Mouse (Mus musculus) stomach, postnatal 0 days (tissue): ENCODE results near the gene Spats1. TPM values are rescaled to one million over a fixed set of nuclear protein-coding genes. Genes with fewer than 3 reads are reported as not detected.
"Not testable (repeated sequence)": the region's sequence is repeated elsewhere in the genome, so short reads cannot be mapped to it uniquely, and the experiment has no call there.

ENCODE experiments used
- ATAC-seq: fragments of 200-750 bp; cut with Nextera tagmentation; 2 replicates; pipeline ENCODE4 v1.8.0; 2017; ENCODE audit not compliant: low FRiP score, low TSS enrichment
- DNase-seq: peaks from one replicate; pipeline ENCODE4 v3.0.0-alpha.2; 2016; ENCODE audit warnings: low spot score
- H3K27ac ChIP-seq: fragments of 300-500 bp; sonication (generic); replicated peaks from 2 replicates; pipeline ENCODE4 v1.5.1; 2014; ENCODE audit warnings: mild to moderate bottlenecking, control low read depth
- H3K27me3 ChIP-seq: fragments of 300-500 bp; sonication (generic); 2 replicates; pipeline ENCODE4 v1.6.1; 2014; ENCODE audit warnings: low read length; ENCODE audit not compliant: control insufficient read depth, insufficient read depth
- H3K36me3 ChIP-seq: fragments of 300-500 bp; sonication (generic); 2 replicates; pipeline ENCODE4 v1.6.1; 2014; ENCODE audit warnings: low read length, mixed read lengths; ENCODE audit not compliant: control insufficient read depth, insufficient read depth
- H3K4me1 ChIP-seq: fragments of 300-500 bp; sonication (generic); replicated peaks from 2 replicates; pipeline ENCODE4 v1.6.1; 2014; ENCODE audit warnings: antibody characterized with exemption; ENCODE audit not compliant: control insufficient read depth, insufficient read depth
- H3K4me2 ChIP-seq: fragments of 300-500 bp; sonication (generic); replicated peaks from 2 replicates; pipeline ENCODE4 v1.6.1; 2014; ENCODE audit warnings: low read depth, mild to moderate bottlenecking, control low read depth, moderate library complexity
- H3K4me3 ChIP-seq: fragments of 300-500 bp; sonication (generic); 2 replicates; pipeline ENCODE4 v1.5.1; 2014; ENCODE audit warnings: low read depth, low read length, control low read depth
- H3K9ac ChIP-seq: fragments of 300-500 bp; sonication (generic); 2 replicates; pipeline ENCODE4 v1.6.1; 2014; ENCODE audit warnings: mild to moderate bottlenecking, low read length, control low read depth, mixed read lengths
- H3K9me3 ChIP-seq: fragments of 300-500 bp; sonication (generic); 2 replicates; pipeline ENCODE4 v1.6.1; 2016; ENCODE audit warnings: low read length; ENCODE audit not compliant: control insufficient read depth
- CTCF ChIP-seq: IDR thresholded peaks from 2 replicates; pipeline ENCODE4 v1.5.1; 2016; ENCODE audit warnings: antibody characterized with exemption, low read depth, mild to moderate bottlenecking, moderate library complexity
- EP300 ChIP-seq: optimal IDR thresholded peaks from 2 replicates; pipeline ENCODE3; 2016; ENCODE audit warnings: antibody characterized with exemption
- WGBS: fragments of 180-500 bp; shearing (Covaris S2); extraction: QIAGEN DNeasy Blood & Tissue Kit; methylation state at CpG from one replicate; pipeline ENCODE4 v1.1.7; 2014; 5-methylcytosine and 5-hydroxymethylcytosine counted together
- polyA plus RNA-seq: library from polyadenylated mRNA; unstranded; fragments of >200 nt; fragmentation: Nextera tagmentation; extraction: Ambion mirVana; gene quantifications from 2 replicates; pipeline ENCODE4 v1.2.1, GENCODE M21; 2015

The Spats1 gene
- polyA plus RNA-seq, 1 experiment from 2014 or later = 0.24 TPM

DNA sequence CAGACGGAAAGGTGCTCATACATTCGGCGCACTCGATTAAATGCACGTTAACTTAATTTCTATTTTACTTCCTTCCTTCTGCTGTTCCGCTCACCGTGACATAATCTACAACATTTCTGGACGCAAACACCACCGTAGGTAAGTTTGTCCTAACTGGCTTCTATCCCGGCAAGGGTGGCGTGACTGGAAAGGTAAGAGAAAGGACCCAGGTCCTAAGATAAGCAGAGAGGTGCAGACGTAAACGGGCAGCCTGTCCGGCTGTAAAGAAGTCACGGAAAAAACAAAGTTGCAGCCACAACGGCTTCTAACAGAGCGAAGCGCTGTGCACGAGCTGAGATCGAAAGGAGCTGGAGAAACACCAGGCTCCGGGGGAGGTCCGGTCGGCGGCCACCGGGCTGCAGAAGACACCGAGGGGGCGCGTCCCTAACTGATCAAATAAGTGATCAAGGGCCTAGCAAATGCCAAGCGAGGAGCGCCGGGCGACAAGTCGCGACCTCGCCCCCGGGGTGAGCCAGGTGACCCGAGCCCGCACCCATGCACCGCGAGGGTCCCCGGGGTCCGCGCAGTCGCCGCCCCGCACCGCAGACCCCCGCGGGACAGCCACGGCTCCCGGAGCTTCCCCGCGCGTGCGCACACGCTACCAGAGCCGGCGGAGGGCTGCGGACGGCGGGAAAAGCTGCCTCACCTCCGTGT, 42.4 kb downstream of the Spats1 start:
- WGBS = under 1% methylated on average over 61 of the region's 62 CpGs
- peak; percentile 67 for ATAC-seq
- peak overlapping the region; percentile 83 for H3K4me2 ChIP-seq
- DNase-seq = no peak
- H3K36me3 ChIP-seq = no peaks in the 10 kb centered on the region
- TF ChIP-seq CTCF = no peak
- no peak for TF ChIP-seq EP300
- peak overlapping the region; percentile 98 for H3K27ac ChIP-seq
- no peaks in the 10 kb centered on the region for H3K9me3 ChIP-seq
- H3K4me3 ChIP-seq = peak overlapping the region; percentile 88
- H3K27me3 ChIP-seq = no peaks in the 10 kb centered on the region
- peaks cover 3% of the 10 kb centered on the region; the same call in 1 of the 2 replicates for H3K4me1 ChIP-seq
- H3K9ac ChIP-seq = peak overlapping the region; percentile 94

DNA sequence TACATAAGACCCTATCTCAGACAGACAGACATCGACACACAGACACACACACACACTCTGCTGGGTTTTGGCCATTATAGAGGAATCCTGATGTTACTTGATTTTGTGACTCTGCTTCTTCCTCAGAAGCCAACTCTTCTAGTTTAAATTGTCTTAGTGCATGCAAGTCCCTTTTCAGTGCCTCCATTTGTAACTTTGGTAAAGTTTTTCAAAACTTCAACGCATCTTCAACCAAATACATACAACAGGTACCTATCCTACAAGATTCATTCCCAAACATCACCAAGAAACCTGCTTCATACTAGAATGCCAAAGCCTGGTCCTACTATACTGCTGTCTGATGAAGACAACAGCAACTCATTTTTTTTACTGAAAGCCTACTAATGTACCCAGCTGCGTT, 43.2 kb downstream of the Spats1 start:
- Histone ChIP-seq H3K4me2 (peak overlapping the region; percentile 83), H3K27me3 (no peaks in the 10 kb centered on the region), H3K4me3 (peak overlapping the region; percentile 88), H3K9me3 (no peaks in the 10 kb centered on the region), H3K9ac (peak overlapping the region; percentile 94; the same call in 1 of the 2 replicates), H3K4me1 (peaks cover 3% of the 10 kb centered on the region; the same call in 1 of the 2 replicates), H3K36me3 (no peaks in the 10 kb centered on the region), H3K27ac (no peak overlapping the region)
- no peak for ATAC-seq
- 57% methylated on average over 3 of the region's 3 CpGs for WGBS
- no peak for DNase-seq
- no peak for TF ChIP-seq CTCF
- no peak for TF ChIP-seq EP300

DNA sequence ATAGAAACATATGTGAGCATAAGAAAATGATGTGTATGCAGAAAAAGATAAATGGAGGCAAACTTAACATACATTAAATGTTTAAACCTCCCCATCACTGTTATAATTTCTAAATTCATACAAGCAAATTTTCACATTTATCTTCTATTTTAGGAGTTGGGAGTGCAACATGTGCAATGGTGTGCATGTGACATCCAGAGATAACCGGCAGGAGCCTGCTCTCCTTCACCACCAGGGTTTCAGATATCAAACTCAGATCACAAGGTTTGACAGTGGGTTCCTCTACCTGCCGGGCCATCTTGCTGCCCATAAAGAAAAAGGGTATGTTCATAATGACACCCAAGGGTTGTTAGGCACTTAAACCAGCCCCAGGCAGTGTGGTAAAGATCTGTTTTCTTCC, 57.8 kb downstream of the Spats1 start:
- Histone ChIP-seq H3K9me3 (no peaks in the 10 kb centered on the region), H3K27me3 (no peaks in the 10 kb centered on the region), H3K4me2 (no peak overlapping the region), H3K9ac (no peak overlapping the region), H3K27ac (no peak overlapping the region), H3K4me1 (no peaks in the 10 kb centered on the region), H3K36me3 (peaks cover 30% of the 10 kb centered on the region), H3K4me3 (no peak overlapping the region)
- TF ChIP-seq EP300 (no peak), CTCF (no peak)
- no peak for DNase-seq
- 78% methylated on average over 2 of the region's 2 CpGs for WGBS
- ATAC-seq = no peak

DNA sequence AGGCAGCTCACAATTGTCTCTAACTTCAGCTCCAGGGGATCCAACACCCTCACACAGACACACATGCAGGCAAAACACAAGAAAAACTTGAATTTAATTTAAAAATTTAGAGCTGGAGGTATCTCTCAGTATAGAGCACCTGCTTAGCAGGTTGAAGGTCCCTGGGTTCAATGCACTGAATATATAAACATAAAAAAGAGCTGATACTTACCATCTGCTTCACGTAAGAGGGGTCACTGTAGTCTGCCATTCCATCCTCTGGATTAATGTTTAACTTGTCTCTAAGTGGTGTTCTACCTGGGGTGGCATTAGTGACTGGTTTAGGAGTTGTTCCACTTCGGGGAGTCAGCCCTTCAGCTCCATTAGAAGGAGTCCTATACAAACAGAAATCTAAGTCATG, 63.6 kb downstream of the Spats1 start:
- H3K9me3 ChIP-seq, H3K27me3 ChIP-seq, H3K4me2 ChIP-seq, H3K4me3 ChIP-seq, ATAC-seq, H3K27ac ChIP-seq, DNase-seq, H3K9ac ChIP-seq, H3K4me1 ChIP-seq: not testable (repeated sequence)
- peaks cover 40% of the 10 kb centered on the region for H3K36me3 ChIP-seq
- WGBS = 52% methylated on average over 2 of the region's 2 CpGs

DNA sequence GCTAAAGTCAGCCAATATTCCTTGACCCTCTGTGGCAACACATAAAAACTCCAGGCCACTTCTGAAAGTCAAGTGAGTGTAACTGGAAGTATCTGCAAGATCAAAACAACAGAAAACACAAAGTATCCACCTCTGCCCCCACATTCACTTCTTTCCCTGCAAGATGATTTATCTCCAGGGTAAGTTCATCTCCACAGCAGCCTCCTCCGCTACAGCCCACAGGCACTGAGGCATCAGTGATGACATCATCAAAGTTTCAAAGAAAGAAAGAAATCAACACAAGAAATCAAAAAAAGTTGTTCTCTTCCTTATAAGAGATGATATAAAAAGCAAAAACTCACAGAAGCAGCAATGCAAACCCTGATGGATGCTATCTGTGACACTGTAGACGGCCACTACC, 66.5 kb downstream of the Spats1 start:
- H3K36me3 ChIP-seq = peaks cover 27% of the 10 kb centered on the region

DNA sequence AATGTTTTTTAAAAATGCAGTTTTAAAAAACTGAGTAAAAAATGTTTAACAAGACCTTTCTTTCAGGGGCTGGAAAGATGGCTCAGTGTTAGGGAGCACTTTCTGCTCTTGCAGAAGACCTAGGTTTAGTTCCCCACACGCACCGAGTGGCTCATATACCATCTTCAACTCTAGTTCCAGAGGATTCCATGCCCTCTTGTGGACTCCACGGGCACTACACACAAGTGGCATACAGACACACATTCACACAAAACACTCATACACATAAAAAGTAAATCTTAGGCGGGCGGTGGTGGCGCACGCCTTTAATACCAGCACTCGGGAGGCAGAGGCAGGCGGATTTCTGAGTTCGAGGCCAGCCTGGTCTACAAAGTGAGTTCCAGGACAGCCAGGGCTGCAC, 68.9 kb downstream of the Spats1 start:
- no peak overlapping the region for H3K4me2 ChIP-seq
- no peaks in the 10 kb centered on the region for H3K4me1 ChIP-seq
- no peak overlapping the region for H3K4me3 ChIP-seq
- H3K27me3 ChIP-seq = no peaks in the 10 kb centered on the region
- H3K9ac ChIP-seq = no peak overlapping the region
- peaks cover 13% of the 10 kb centered on the region; the same call in 1 of the 2 replicates for H3K36me3 ChIP-seq
- no peak overlapping the region for H3K27ac ChIP-seq
- ATAC-seq = no peak
- no peak for DNase-seq
- 95% methylated on average over 10 of the region's 10 CpGs for WGBS
- no peaks in the 10 kb centered on the region for H3K9me3 ChIP-seq
- TF ChIP-seq CTCF (peak; percentile 41), EP300 (no peak)

More for the DNA sequence above, 66.5 kb downstream of the Spats1 start:
- no peaks in the 10 kb centered on the region for H3K4me1 ChIP-seq
- DNase-seq (no peak), ATAC-seq (no peak)
- no peak for TF ChIP-seq EP300
- no peak for TF ChIP-seq CTCF
- H3K9me3 ChIP-seq = no peaks in the 10 kb centered on the region
- H3K27ac ChIP-seq = no peak overlapping the region
- no peak overlapping the region for H3K4me2 ChIP-seq
- H3K27me3 ChIP-seq = no peaks in the 10 kb centered on the region
- H3K9ac ChIP-seq = no peak overlapping the region
- H3K4me3 ChIP-seq = no peak overlapping the region
- 86% methylated on average over 2 of the region's 2 CpGs for WGBS
